Mouse (Mus musculus): Measurements from ENCODE around the gene Dbr1. TPM values are rescaled to one million over a fixed set of nuclear protein-coding genes. Genes with fewer than 3 reads are reported as not detected.

Dbr1 gene
- 26.4 TPM for polyA plus RNA-seq (2017; shearing (Covaris generic))

DNA sequence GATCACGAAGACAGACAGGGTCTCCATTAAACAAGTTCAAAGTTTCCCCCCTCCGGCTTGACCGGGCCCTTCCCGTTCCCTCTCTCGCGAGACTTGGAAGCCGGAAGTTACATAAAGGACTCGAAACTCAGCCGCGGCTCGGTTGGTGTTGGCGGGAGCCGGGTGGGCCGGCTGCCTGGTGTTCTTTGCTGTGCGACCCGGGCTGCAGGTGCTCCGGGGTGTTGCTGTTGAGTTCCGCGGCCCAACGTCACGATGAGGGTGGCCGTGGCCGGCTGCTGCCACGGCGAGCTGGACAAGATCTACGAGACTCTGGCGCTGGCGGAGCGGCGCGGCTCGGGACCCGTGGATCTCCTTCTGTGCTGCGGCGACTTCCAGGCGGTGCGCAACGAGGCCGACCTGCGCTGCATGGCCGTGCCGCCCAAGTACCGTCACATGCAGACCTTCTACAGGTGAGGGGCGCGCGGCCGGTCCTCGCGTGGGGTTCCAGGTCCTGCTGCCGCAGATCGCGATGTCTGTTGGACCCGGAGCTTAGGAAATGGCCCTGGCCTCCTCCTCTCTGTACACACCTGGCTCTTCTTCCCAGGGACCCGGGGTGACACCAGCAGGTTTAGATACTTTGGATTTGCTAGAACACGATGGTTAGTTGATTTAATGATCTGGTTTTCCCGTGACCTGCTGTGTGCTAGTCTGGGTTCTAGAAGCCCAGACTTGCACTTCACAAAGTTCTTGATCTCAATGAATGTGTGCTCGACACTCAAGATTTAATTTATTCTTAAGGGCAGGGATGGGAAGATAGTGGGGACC, at the start of gene Dbr1:
Gene Dbr1 (plus strand): TSS at position 123 of the 804 bp plus-strand sequence.

GRCm38 (mm10) chr9:99568347-99569070, 7.1 kb upstream of the Dbr1 start, which contains the start of gene Armc8:
Gene Armc8 (minus strand): TSS chr9:99568899.

DNA sequence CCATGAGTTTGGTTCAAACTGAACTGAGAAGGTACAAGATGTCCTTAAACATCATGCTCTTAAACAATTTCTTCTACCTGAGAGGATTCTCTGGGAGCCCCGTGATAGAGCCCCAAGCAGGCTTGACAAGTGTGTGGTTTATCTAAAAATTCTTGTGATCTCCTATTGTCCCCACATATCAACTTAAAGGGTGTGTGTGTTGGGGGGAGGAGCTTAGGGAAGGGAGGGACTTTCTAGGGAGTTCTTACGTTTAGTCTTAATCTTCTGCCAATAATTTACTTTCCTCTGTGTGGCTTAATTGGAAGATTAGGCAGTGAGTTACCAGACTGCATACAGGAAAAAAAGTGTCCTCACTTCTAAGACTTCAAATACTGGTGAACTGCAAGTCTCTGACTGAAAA, 36.6 kb downstream of the Dbr1 start, which contains the start of gene A4gnt:
Gene A4gnt (plus strand): TSS at position 301 of the 400 bp plus-strand sequence.

GRCm38 (mm10) chr9:99629281-99630011, 53.8 kb downstream of the Dbr1 start, which contains the start of gene Dzip1l:
Gene Dzip1l (plus strand): TSS chr9:99629496.

Other genes with a start within 250 kb of the Dbr1 start
- gene Esyt3, start 217.2 kb upstream of the Dbr1 start, polyA plus RNA-seq (2017; shearing (Covaris generic)) = not detected
- gene Mras, start 138.4 kb upstream of the Dbr1 start, polyA plus RNA-seq (2017; shearing (Covaris generic)) = not detected
- gene Nme9, start 124.3 kb upstream of the Dbr1 start, polyA plus RNA-seq (2017; shearing (Covaris generic)) = not detected
- gene Armc8, start 6.9 kb upstream of the Dbr1 start, polyA plus RNA-seq (2017; shearing (Covaris generic)) = 32.3 TPM
- not detected for gene A4gnt, start 36.7 kb downstream of the Dbr1 start, polyA plus RNA-seq (2017; shearing (Covaris generic))
- not detected for gene Dzip1l, start 53.7 kb downstream of the Dbr1 start, polyA plus RNA-seq (2017; shearing (Covaris generic))
- not detected for gene Cldn18, start 141.5 kb downstream of the Dbr1 start, polyA plus RNA-seq (2017; shearing (Covaris generic))

Data from activated CD4-positive, CD25-positive, alpha-beta regulatory T cell, adult 9 weeks (primary cell).